Mouse (Mus musculus) adrenal gland, adult 8-10 months (tissue): ENCODE measurements around the gene Cfap100. TPM values are rescaled to one million over a fixed set of nuclear protein-coding genes. Genes with fewer than 3 reads are reported as not detected.
A peak's percentile ranks its signal among the peaks of the same experiment; 100 is the strongest.

ENCODE experiments used
- DNase-seq: peaks from one replicate; pipeline ENCODE4 v3.0.0; 2022
- total RNA-seq, 4 experiments: library from RNA; stranded (reverse); gene quantifications; 2 replicates each; pipeline ENCODE4 v1.2.4; 2022

The Cfap100 gene
- total RNA-seq, 4 experiments from 2014 or later: 0.23 to 2.5 (median 0.30) TPM; not detected in 1

DNA sequence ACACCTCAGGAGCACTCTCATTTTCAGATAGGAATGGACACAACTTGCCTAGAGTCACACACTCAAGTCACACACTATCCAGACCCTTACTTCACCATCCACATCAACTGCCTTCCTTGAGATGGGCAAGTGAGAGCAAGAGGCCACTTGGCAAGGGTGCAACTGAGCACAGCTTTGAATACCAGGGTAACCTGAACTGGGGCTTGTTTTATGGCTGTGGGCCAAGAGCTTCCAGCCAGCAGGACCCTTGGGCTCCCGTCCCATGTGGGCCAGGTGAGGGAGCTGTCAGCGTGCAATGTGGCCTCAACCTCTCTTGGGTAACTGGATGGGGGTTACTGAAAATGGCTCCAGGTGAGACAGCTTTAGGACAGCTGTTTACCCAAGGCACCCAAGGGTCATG lies 28.8 kb upstream of the Cfap100 start:
- no peak for DNase-seq

- DNase-seq: no peak
Measured at GRCm38 (mm10) chr6:90453751-90454150, 25.2 kb upstream of the Cfap100 start.

GRCm38 (mm10) chr6:90452603-90453002 lies 24.0 kb upstream of the Cfap100 start:
- DNase-seq: no peak

GRCm38 (mm10) chr6:90451512-90451911 lies 22.9 kb upstream of the Cfap100 start:
- DNase-seq: no peak

GRCm38 (mm10) chr6:90450697-90451096 lies 22.1 kb upstream of the Cfap100 start:
- DNase-seq: peak; percentile 48

- DNase-seq: peak; percentile 66
Measured at GRCm38 (mm10) chr6:90450179-90450578, 21.6 kb upstream of the Cfap100 start.

GRCm38 (mm10) chr6:90446883-90447282 lies 18.3 kb upstream of the Cfap100 start:
- no peak for DNase-seq

GRCm38 (mm10) chr6:90437041-90437440 lies 8.4 kb upstream of the Cfap100 start:
- DNase-seq: no peak

DNA sequence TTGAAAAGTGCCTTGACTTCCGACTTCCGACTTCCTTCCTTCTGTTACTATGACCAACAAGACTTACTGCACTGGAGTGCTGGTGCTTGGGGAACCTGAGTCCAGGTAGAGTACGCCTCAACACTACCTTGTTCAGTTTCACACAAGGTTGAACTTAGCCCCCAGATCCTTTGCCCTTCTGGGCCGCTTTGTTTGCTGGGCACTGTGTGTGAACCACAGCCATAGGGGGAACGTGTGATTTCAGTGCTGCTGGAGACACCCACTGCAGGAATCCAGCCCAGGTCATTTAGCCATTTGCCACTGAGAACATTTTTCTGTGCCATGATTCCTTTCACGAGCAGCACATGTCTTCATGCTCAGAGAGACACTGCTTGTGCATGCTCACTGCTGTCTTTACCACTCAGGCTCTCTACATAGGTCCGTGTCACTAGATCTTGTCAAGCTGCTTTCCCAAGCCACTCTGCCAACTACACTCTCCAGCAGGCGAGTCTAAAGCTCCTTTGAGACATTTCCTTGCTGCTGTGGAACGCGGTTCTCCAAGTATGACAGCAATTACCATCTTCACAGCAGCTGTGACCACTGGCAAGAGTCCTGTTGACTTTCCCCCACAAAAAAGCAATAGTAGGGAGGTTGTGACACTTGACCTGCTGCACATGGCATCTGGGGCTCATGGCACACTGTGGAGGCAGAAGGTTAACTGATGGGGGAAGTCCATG lies 7.8 kb upstream of the Cfap100 start:
- DNase-seq: no peak

- peak; percentile 68 for DNase-seq
Measured at GRCm38 (mm10) chr6:90435195-90435618, 6.6 kb upstream of the Cfap100 start.

- no peak for DNase-seq
Measured at GRCm38 (mm10) chr6:90434687-90435086, 6.1 kb upstream of the Cfap100 start.

DNA sequence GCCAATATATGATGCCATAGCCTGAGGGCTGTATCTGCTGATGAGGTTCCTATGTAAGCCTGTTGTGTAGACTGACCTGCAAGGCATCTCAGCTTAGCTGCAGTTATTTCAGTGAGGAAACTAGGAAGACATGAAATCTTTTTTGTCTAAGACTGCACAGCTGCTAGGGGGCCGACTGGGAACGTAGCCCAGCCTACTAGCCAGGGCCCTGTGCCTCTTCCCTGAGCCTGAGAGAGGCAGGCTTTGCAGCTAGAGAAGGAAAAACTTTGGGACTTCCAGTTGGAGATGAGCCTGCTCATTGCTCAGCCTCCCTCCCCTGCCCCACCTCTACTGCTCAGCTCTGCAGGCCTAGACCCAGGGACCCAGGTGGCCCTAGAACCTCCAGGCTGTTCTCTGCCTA lies 2.9 kb upstream of the Cfap100 start:
- DNase-seq: no peak

- no peak for DNase-seq
Measured at GRCm38 (mm10) chr6:90429911-90430310, 1.3 kb upstream of the Cfap100 start.

DNA sequence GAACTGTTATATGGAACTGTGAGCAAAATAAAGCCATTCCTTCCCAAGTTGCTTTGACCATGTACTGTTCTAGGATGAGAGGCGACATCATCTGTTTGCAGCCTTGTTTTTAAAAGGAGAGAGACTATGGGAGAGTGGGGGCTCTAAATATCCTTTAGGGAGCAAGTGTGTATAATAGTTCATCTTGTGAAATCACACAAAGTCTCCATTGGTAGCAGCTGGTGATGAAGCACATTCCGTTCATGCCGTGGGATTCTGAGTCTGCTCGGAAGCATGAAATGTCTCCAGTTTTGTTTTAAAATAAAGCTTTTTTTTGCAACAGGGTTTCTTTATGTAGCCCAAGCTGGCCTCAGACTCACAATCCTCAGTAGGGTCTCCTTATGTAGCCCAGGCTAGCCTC lies 2.6 kb downstream of the Cfap100 start:
- no peak for DNase-seq

GRCm38 (mm10) chr6:90425361-90425760 lies 3.2 kb downstream of the Cfap100 start:
- no peak for DNase-seq

DNA sequence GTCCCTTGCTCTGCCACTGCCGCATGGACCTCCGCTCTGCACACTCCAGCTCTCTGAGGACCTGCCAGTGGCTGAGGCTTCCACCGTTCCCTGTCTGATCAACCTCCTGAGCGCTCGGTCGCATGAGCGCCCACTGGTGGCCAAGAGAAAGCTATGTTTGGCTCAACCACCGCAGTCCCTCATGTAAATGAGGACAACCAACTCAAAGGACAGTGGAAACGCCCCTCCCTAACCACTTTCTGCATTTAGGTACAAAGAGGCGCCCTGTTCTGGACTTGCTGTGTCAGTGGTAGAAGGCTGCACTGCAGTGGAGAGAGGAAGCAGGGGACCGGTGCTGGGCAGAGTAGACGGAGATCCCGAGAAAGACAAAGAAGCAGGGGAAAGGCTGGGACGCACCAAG lies 6.0 kb downstream of the Cfap100 start:
- DNase-seq: peak; percentile 73

GRCm38 (mm10) chr6:90411926-90412325 lies 16.7 kb downstream of the Cfap100 start:
- peak; percentile 52 for DNase-seq

DNA sequence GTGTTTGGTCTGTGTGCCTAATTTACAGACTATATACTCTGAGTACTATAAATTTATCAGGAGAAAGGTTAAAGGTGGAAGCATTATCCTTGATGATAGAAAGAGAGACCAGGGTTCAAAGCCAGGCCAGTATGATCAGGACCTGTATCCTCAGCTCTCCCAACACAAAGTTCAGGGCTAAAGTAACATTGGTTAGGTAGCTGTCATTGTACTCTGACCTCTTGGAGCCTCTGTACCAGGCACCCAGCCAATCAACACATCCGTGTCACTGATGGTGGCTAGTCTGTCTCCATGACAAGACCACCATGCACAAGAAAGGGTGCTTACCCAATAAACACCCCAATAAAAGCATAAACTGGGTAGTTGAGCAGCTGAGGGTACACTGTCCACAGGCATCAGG lies 17.6 kb downstream of the Cfap100 start:
- no peak for DNase-seq

DNA sequence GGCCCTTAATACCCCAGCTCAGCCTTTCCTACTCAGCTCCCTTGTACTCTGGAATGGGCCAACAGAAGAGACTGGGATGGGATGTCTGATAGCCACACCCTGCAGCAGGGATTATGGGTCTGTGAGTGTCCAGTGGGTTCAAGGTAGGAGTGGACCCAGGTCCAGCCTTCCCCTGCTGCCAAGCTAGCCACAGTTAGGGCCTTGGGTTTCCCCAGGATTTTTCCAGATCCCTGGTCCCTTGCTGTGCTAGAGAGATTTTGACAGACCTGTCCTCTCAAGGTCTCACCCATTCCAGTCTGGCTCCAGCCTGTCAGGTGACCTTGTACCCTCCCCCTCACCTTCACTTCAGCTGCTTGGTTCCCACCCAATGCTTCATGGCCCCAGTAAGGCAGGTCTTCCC lies 20.0 kb downstream of the Cfap100 start:
- DNase-seq: peak; percentile 16

DNA sequence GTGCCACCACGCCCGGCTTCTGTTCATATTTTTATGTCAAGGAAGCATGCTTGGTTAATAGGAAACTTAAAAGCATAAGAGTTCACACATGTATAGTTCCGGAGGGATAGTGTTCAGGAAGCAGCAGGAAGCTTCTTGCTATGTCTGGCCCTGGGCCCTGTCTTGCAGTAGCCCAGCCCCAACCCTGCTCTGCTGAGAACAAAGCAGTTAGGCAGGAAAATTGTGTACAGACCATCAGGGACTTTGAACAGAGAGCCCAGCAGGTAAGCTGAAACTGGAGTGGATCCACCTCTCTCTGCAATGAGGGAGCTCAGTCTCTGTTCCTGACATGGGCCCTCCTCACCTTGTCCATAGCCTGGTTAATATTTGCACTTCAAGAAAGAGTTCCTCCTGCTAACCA lies 31.3 kb downstream of the Cfap100 start:
- DNase-seq: no peak

- no peak for DNase-seq
Measured at GRCm38 (mm10) chr6:90395751-90396150, 32.8 kb downstream of the Cfap100 start.

DNA sequence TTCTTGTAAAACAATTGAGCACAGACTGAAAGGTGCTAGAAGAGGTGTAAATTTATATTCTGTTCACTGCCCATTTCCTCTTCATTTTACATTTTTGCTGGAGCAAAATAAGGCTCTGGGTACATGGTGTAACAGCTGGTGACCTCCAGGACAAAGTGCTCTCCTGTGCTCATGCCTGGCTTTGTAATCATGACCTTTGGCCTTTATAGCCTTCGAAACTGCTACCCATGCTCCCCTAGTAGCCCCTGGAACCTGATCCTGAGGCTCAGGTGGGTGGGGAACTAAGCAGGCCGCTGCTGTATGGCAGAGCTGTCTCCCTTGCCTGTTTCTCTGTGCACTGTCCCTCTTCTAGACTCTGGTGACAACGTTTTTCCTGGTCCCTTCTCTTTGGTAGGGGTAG lies 34.6 kb downstream of the Cfap100 start:
- no peak for DNase-seq

DNA sequence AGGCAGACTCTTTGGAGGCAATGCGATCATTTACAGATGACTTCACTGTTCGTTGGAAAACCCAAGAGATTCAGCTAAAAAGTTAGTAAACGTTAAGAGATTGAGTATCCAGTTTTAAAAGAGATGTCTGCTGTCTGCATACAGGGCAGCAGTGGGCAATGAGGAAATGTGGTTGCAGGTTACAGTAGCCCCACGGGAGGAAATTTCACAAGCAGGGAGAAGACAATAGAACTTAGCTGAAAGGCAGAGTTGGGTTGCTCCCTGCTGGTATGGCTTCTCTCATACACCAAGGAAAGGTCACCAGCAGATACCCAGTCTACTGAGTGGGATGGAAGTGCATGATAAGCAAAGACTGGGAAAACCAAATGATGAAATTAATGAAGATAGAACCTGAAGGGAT lies 38.0 kb downstream of the Cfap100 start:
- DNase-seq: no peak

DNA sequence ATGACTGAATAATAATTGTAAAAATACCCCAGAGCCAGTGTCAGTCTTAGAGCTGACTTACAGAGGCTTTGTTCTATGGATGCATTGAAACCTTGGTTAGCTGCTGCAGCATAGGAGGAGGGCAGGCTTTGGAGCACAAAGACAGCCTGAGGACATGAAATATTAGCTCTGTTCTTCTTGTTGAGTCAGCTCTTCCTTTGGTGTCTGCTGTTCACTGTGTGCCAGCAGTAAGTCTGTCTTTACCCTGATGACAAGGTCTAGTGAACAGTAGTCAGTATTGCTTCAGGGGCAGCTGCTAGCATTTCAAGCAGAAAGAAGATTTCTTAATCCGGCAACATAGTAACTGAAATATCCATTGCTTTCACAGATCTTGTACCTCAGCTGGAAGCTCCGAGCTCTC lies 47.1 kb downstream of the Cfap100 start:
- DNase-seq: peak; percentile 36

DNA sequence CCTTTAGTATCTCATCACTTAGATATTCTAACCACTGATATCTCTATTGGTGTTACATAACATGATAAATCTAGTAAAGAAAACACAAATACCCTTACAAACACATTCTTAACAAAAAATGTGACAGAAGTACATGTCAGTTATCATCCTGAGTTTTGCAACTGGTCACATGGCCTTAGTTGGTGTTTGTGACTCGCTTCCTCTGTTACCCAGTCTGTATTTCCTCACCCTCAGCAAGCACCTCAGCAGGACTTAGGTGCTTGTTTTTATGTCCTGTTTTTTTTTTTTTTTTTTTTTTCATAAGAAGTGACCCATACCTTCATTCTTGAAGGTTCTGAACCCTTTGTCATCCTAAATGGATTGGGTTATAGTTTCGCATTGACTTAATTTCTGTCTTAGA lies 50.9 kb downstream of the Cfap100 start:
- no peak for DNase-seq
